Mouse (Mus musculus) cerebral cortex, adult 2 months (tissue): ENCODE results near the gene Ikzf4.

Experiments
- WGBS: fragments of 180-500 bp; shearing (Covaris S2); methylation state at CpG from one replicate; pipeline ENCODE4 v1.1.7; 2018; 5-methylcytosine and 5-hydroxymethylcytosine counted together

Gene Ikzf4

DNA sequence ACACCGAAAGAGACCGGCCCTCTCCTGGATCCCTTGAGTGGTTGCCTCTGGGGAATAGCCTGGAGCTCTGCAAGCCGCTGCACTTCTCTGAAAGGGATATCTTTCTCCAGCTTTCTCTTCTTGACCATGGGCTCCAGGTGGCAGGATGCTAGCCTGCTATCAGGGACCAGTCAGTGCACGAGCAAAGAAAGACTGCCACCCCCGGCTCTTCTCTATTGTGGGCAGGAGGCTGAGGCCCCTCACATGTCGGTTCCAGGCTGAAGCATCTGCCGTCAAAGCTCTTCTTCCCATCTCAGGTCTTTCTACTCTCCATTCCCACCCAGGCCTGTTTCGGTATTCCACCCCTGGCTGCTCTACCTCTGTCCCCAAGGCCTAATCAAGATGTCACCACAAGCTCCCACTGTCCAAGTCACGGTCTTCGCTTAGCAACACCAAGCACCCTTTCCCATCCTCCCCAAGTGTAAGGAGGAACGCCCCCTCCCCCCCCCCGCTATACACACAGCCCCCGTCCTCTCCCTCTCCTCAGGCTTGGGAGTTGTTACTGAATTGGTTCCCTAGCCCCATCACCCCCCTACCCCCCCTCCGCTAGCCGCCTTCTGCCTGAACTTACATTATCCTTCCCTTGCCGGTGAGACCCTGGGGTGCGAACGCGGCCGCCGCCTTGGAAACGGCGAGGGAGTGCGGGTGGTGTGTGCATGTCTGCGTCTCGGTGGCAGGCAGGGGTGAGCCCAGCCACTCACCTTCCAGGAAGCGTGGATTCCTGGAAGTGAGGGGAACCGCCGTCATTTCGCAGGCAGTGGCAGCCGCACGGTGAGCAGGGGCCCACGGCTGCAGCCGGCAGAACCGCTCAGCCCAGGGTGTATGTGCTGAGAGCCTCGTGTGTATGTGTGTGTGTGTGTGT lies at the start of gene Ikzf4:
TSS of gene Ikzf4 (minus strand) at position 881 of the 901 bp plus-strand sequence.
- WGBS, result 4% methylated on average over 36 of the region's 36 CpGs

DNA sequence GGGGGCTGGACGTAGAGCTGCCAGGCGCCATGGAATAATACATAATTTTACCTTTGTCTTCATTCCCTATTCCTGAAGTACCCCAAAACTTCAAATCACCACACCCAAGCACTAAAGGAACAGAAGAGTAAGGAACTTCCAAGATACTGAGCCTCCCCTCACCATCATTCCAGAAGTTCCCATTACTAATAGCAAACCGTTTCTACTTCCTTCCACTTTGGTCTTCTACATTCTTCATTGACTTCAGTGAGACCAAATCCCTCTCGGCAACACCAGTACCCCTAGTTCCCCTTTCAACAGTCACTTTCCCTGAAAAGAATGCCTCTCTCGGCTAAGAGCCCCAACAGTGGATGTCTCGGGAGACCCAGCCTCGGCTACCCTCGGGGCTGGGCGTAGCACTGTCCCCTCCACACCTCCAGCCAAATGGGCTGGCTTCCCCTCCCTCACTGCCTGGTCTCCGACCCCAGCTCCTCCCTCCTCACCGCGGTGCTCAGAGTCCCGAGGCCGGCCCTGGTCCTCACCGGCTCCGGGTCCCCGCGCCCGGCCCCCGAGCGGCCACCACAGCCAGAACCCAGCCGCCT lies 49.7 kb upstream of the Ikzf4 start:
- WGBS, result 2% methylated on average over 22 of the region's 22 CpGs

DNA sequence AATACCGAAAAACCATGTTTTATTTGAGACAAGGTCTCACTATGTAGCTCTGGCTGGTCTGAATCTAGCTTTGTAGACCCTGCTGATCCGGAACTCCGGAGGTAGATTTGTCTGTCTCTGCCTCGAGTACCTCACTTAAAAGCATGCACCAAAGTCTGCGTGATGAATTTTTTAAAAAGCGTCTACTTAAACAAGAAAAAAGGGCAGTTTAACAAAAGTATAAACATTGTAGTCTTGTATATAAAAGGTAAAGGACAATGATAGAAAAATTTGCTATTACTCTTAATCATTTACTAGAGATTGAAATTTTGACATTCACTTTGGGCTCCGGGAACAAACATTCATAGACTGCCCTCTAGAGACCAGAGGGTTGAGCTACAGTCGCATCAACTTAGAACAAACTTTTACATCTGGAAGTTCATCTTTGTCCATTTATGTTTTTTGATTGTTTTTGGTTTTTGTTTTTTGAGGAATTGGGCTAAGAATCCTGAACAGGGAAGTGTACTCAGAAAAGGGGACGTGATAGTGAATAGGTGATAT lies 28.7 kb upstream of the Ikzf4 start:
- under 1% methylated on average over 9 of the region's 9 CpGs for WGBS

DNA sequence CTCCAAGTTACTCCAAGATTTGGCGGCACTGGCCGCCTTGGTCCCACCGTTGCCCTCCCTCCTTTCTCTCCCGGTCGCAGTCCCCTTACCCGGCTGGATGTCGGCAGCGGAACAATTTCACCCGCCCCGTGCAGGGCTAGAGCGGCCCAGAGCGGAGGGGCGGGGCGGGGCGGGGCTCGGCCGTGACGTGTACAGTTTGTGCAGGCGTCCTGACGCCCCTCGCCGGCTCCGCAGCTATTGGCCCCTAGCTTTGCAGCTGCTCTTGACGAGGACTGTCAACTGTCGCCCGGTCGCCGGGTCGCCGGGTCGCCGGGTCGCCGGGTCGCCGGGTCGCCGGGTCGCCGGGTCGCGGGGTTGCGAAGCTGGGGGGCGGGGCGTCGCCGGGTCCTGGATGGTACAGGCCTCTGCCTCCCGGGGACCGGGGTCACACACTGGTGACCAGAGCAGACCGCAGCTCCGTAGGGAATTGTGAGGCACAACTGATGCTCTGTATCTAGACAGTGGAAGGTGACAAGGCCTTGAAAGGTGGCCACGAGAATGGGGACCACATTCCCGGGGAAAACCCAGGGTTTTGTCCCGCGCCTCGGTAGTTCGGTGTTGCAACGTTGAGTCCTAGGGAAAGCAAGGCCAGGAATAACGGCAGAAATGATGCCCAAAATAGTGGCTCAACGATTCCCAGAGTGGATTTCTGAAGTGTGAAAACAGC lies 28.1 kb upstream of the Ikzf4 start, which contains the start of gene Suox:
TSS of gene Suox (minus strand) at position 311 of the 706 bp plus-strand sequence.
- WGBS, result under 1% methylated on average over 60 of the region's 60 CpGs

DNA sequence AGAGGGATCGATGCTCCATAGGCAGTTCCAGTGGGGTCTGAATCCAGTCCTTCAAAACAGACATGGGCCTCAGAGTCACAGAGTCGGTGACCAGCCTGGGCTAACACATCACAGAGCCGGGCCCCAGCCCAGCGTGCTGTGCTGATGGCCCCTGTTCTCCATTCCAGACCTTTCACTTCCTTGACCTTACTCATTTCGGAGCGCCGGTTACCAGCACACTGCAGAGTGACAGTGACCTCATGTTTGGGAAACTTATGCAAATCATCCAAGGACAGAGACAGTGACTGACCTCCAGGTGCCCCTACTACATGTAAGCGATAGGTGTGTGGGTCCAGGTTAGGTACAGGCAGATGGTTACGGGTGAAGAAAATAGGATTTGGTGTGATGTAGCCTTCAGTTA lies 25.4 kb upstream of the Ikzf4 start:
- 95% methylated on average over 9 of the region's 9 CpGs for WGBS

DNA sequence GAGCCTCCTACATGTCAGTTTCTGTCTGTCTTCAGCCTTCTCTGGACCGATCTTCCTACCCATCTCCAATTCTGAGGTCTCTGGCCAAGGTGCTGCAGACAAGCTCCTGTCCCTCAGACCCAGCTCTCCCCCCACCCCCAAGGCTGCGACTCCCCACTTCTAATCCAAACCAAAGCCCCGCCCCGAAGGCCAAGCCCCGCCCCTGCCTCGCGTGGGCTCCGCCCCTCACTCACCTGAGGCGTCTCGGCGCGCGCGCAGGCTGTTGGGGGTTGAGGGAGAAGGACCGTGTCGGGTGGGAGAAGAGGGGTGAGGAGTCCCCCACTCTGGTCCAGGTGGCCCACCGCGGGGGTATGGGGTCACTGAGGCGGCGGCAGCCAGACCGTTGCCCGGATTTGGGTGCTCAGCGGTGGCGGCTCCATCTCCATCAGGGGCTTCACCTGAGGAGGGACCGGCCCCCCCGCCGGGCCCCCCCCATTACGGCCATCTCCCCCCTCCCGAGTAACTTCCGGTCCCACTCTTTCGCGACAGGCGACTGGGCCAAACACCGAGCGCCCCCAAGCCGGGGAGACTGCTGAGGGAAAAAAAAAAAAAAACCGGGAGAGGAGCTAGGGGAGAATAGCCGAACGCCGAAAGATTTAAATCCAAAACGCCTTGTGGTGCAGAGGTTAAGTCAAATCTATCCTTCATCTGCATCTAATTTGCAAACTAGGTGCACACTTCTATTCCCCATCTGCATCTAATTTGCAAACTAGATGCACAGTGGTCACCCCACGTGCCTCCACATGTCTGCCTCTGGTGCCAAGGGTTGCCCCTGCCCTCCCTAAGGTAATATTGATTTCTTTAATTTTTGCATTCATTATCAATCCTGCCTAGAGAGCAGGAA lies 23.2 kb upstream of the Ikzf4 start:
- 2% methylated on average over 41 of the region's 42 CpGs for WGBS

DNA sequence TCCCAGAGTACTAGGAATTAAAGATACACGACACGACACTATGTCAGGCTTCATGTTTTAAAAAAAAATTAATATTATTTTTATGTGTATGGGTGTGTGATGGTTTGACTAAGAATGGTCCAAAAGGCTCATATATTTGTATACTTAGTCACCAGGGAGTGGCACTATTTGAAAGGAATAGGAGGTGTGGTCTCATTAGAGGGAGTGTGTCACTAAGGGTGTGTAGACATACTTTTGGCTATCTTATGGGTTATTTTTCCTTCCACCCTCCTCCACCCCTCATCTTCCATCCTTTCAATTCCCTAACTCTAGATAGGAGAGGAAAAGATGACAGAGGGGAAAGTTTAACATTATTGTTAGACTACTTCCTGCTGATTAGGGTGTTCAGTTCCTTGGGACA lies 20.0 kb upstream of the Ikzf4 start:
- 95% methylated on average over 2 of the region's 2 CpGs for WGBS

DNA sequence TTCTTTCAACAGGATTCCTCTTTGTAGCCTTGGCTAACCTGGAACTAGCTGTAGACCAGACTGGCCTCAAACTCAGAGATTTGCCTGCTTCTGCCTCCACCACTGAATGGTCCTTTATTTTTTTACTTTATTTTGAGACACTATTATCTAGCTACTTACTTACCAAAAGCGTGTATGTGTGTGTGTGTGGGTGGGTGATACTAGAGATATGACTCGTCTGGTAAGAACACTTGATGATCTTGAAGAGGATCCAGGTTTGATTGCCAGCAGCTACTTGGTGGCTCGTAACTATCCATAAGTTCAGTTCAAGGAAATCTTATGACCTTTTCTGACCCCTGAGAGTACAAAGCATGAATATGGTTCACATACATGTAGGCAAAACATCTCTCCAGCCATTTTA lies 19.5 kb upstream of the Ikzf4 start:
- 63% methylated on average over 3 of the region's 3 CpGs for WGBS

DNA sequence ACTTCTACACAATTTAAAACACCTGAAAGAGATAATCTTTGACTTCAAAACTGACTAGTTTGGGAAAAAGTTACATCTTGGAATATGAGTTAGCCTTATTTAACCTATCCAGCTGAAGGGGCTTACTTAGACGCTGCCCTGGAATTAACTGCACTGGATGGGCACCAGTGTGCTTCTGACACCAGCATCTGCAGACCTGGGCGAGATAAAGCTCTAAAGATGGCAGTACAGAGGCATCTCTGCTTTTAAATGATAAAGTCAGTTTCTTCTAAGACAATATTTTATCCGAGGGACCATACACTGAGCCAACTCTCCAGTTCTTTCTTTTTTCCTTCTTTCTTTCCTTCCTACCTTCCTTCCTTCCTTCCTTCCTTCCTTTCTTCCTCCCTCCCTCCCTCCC lies 19.0 kb upstream of the Ikzf4 start:
- 80% methylated on average over 3 of the region's 3 CpGs for WGBS

DNA sequence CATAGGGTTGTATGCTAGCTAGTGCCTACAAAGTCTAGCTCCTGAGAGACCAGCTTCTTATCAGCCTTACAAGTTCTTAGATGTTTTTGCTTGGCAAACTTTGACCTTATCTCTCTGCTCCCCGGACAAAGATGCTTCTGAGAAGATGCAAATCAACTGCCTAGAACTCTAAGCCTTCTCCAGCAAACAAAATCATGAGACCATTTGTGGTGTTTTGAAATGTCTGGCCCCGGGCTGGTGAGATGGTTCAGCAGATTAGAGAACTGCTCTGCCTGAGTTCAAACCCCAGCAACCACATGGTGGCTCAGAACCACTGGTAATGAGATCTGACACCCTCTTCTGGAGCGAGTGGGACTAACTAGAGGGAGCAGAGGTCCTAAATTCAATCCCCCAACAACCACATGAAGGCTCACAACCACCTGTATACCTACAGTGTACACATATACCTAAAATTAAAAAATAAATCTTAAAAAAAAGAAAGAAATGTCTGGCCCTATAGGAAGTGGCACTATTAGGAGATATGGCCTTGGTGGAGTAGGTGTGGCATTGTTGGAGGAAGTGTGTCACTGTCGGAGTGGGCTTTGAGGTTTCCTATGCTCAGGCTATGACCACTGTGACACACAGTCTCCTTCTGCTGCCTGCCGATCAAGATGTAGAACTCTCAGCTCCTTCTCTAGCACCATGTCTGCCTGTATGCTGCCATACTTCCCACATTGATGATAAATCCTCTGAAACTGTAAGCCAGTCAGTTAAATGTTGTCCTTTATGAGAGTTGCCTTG lies 17.8 kb upstream of the Ikzf4 start:
- WGBS, result 83% methylated on average over 5 of the region's 5 CpGs

DNA sequence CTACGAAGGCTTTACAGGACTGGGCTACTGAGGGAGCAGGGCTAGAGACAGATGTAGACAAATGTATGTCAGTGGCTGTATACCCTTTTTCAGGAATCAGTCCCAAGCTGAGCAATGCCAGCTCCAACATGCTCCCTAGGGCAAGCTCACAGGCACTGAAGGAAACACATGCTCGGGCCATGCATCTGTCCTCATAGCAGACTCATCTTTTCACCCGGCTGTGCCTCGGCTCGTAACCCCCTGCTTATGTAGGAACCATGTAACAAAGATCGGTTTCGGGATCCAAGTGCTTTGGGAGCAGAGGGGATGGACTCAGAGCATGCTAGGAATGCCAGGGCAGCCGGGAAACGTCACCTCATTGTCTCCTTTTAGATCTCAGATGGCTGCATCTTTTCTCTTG lies 13.7 kb upstream of the Ikzf4 start:
- 72% methylated on average over 9 of the region's 9 CpGs for WGBS

DNA sequence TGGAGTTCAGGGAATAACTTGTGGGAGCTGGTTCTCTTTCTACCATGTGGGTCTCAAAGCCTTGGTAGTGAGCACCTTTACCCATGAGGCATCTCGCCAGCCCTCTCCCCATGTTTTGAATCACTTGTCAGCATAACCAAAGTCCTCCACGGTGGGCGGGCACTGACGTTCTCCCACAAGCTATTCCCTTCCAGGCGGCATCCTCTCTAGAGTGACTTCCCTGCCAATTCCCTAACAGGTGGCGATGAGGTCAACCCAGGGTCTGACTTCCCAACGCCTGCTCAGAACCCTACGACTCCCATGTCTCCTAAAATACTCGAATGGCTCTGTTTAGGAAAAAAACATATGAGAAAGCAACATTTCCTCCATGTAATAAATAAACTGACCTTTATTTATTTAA lies 12.1 kb upstream of the Ikzf4 start:
- WGBS, result 68% methylated on average over 9 of the region's 9 CpGs

DNA sequence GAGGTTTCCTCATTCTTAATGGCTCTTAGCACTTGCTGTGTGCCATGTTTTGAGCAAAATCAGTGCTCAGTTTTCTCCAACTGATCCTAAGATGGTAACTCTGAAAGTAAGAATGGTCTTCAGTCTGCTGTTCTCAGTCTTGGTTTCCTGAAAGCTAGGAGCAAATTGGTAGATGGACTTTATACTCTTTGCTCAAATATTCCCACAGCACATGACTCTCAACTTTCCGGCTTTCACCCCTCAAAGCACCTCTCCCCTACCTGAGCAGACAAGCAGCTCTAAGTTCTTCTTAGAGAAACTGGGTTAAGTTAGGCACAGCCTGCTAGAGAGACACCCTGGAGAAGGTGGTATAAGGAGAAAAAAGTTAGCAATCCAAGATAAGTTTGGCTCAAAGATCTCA lies 10.9 kb upstream of the Ikzf4 start:
- WGBS, result 98% methylated on average over 1 of the region's 1 CpGs

DNA sequence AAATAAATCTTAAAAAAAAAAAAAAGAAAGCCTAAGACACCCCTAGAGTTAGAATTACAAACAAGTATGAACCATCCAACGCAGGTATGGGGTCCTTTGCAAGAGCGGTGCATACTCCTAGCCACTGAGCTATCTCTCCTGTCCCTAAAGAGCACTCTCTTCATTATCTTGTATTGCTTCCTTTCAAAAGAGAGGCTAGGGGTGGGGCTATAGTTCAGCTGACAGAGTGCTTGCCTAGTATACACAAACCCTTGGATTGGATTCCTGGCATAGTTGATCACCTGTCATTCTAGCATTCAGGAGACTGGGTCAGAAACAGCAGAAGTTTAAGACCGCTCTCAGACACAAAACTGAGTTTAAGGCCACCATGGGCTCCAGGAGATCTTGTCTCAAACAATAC lies 9.5 kb upstream of the Ikzf4 start:
- 86% methylated on average over 3 of the region's 3 CpGs for WGBS

DNA sequence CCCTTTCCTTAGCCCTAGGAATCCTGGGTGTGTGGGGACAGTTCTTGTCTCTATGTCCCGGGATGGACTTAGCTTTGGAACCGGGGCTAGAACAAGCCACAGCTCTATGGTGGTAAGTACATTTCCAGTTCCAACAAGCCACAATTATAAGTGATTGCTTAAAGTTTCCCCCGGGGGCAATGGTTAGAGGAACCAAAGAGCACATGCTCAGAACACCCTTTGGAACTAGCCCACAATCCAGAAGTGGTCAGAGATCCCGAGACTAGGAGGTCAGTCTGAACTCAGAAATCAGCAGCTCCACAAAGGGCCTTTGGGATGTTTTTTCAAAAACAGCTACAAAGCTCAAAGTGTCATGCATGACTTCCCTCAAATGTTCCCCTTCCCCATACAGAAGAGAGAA lies 8.1 kb upstream of the Ikzf4 start:
- whole genome bisulfite sequencing, result 75% methylated on average over 4 of the region's 4 CpGs

DNA sequence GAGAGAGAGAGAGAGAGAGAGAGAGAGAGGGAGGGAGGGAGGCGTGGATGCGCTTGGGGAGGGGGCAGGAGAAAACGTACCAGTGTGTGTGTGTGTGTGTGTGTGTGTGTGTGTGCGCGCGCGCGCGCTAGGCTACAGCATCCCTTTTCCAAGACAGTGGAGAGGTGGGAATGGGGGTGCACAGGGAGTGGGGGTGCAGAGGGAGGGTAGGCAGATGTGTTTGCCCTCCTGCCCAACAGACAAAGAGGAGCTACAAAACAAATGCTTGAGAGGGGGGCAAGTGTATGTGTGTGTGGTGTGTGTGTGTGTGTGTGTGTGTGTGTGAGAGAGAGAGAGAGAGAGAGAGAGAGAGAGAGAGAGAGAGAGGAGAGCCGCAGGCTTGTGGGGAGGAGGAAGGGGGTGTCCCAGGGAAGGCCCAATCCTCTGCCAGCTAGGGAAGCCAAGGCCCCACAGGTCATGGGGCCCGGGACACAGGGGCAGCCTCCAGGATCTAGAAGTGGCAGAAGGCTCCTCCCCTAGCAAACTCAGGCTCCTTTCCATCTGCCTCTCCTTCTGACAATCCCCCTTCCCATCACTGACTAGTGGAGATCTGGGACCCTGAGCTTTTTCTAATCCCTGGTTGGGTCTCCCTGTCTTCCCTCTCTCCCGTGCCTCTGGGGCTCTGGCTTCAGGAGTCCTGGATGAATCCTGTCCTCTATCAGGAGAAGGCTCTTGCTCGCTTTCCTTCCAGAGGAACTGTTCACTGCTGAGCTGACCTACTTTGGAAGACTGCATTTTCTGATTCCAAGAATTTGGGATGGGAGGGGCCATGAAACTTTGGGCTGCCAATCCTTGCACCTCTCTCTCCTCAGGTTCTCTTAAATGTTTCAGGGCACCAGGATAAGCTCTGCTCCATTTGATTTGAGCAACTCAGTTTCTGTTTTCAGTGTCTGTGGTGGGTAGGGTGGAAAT lies 623 bp upstream of the Ikzf4 start:
- 9% methylated on average over 12 of the region's 13 CpGs for WGBS

DNA sequence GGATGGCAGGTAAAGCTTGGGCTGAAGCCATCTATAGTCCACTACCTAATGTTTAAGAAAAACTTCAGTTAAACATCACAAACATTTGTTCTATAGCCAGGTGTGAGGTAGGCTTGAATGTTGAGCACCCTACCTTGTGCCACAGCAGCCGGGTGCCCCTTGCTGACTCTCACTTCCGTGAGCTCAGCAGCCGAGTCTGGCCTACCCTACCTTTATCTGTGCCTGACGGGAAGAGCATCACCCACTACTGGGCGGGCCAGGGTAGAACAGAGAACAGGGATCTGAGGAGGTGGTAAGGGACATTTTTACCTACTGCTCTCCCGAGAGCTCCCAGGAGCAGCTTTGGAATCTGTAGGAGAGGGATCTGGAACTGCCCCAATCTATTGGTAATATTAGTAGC lies 3.0 kb downstream of the Ikzf4 start:
- 84% methylated on average over 6 of the region's 6 CpGs for WGBS

DNA sequence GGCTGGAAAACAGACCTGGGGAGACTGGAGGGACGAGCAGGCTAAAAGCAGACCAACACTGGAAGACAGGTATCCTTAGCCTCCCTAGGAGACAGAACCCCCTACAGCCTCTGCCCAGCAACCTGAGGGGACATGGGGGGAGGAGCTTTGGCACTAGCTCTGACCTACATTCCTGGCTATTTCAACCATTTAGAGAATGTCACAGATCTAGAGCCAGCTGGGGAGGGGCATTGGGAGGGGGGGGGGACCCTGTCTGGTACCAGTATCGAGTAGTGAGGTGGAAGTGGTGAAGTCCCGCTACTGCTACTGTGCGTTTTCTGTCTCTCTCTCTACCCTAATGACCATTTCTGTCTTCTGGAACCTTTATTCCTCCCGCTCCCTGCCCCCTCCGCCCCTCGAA lies 3.9 kb downstream of the Ikzf4 start:
- WGBS, result 74% methylated on average over 7 of the region's 7 CpGs

DNA sequence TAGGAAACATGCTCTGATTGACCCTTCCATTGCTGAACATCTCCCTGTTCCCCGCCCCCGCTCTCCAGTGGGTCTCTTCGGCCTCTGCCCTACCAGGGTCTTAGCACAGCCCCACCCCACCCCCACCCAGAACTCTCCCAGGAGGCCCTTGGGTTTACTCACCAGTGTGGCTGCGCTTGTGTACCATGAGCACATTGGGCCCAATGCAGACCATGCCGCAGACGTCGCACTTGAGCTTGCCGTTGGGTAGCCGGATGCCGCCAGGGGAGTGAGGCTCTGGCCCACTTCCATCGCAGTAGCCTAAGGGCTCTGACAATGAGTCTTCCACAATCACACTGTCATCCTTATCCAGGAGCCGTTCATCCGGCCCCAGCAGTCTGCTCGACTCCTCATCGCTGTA lies 4.9 kb downstream of the Ikzf4 start:
- WGBS, result 93% methylated on average over 15 of the region's 15 CpGs
